Mouse (Mus musculus) layer of hippocampus, postnatal 14 days (tissue): ENCODE measurements at regions not wholly inside any gene's neighbourhood (a gene's known extent, or its start where the extent isn't known, plus 50 kb on each side); places are given as distances from the start of the nearest gene placed in this dataset.
A peak's percentile ranks its signal among the peaks of the same experiment; 100 is the strongest.

ENCODE experiments used
- DNase-seq, 2 experiments: peaks; one replicate each; pipeline ENCODE4 v3.0.0; 2021 to 2022; ENCODE audit warnings: low spot score in 2 of 2, mixed read lengths in 1 of 2

DNA sequence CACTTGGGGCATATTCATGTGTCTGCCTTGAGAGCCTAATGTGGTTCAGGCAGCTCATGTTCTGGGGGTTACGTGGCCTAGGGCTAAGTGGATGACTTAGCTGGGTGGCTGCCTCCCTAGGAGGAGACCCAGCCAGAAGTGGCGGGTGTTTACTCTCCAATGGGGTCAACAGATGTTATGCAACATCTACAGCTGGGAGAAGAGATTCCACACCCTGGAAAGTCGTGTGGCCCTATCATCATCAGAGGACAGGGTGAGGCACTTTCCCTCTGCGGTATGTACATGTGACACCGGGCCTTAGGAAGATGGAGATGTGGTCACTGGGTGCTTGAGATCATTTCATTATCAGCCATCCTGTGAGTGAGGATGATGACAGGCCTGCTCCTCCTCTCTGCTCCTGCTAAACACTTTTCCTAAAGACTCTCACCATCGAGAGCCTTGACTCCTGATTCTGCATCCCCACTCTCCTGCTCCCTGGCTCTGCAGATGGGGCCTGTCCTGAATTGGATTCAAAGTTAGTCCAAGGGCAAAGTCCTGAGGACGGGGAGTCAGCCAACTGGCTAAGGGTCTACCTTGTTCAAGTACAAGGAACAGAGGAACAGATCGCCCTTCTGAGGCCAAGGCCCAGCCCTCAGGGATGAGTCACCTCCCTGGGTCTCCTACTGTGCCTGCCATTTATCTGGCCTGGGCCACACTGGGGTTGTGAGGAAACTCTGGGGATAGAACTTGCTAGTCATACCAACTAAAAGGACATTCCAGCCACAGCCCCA is 99.8 kb upstream of the Cops8 start:
- DNase-seq = no peak

DNA sequence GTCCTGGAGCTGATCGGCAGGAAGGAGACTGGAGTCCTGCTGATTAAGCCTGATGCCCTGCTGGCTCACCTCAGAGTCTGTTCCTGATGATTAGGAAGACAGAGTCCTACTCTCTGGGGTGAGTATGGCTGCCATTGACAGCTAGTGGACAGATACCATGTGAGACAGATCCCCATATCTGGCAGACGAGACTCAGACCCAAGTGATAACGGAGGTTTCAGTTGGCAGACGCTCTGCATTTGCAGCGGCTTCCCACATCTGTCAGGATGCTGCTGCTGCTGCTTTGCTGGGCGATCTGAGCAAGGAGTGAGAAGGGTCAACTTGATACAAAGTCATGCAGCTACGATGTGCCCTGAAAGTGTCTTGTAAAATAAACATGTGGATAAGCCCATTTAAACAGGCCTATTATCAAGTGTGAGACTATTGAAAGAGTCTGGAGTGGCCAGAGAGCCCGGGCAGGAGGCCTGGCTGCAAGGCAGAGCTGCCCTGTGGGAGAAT is 98.1 kb upstream of the Cops8 start:
- DNase-seq = no peak

DNA sequence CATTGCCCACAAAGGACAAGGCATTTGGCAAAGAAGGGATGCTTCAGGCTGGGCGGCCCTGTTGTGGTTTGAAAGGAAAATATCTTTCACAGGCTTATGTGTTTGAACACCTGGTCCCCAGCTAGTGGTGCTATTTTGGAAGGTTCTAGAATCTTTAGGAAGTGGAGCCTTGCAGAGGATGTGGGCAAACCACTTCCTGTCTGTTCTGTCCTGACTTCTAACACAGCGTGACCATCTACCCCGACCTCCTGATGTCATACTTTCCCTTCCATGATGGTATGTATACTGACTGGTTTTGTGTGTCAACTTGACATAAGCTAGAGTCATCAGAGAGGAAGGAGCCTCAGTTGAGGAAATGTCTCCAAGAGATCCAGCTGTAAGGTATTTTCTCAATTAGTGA is 97.2 kb upstream of the Cops8 start:
- DNase-seq = no peak

DNA sequence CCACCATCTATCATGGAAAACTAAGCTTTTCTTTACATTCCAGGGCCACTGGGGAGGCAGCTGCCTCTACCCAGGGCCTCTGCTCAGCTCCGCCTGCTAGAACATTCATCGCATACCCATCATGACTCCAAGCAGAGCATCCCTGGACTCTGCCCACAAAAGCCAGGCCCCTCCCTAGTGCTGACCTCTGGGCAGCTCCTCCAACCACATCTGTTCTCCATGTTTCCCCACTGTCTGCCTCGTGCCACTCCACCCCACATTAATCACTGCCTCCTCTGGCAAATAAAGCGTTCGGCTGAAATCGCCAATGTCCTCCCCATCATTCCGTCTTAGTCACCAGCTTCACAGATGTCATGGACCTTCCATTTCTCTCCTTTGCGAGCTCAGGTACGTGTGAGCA is 96.2 kb upstream of the Cops8 start:
- no peak for DNase-seq

GRCm38 (mm10) chr1:90509371-90509770 is 93.4 kb upstream of the Cops8 start:
- peak; percentile 21 to 31 for DNase-seq

- DNase-seq = no peak
These were observed 89.2 kb upstream of the Cops8 start for GRCm38 (mm10) chr1:90513442-90514070.

GRCm38 (mm10) chr1:90514176-90514575 is 88.6 kb upstream of the Cops8 start:
- no peak for DNase-seq

DNA sequence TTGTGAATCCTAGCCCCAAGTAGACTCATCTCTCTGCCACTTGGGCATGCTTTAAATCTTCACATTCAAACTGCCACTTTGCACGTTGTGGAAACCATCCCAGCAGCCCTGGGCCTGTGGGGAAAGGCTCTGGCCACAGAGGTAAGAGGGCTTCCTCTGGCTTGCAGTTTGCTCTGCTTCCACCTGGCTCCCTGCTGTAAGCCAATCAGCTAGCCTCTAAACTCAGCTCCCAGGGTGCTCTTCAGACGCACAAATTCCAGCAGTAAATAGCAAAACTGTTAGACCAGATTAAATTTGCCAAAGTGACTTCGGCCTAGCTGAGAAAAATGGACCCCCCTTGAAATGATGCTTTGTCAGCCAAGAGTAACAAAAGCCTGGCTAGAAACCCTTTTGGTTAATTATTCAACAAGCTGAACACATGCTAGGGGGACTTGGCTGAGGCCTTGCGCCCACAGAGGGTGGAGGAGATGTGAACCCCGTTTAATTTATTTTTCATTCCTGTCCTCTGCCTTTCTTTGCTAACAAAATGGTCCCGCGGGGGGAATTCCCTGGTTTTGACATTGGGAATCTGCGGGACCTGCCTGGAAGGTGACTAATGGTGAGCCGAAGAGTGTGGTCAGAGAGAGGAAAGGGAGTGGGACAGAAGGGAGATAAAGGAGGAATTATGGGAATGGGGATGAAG is 84.1 kb upstream of the Cops8 start:
- no peak for DNase-seq

DNA sequence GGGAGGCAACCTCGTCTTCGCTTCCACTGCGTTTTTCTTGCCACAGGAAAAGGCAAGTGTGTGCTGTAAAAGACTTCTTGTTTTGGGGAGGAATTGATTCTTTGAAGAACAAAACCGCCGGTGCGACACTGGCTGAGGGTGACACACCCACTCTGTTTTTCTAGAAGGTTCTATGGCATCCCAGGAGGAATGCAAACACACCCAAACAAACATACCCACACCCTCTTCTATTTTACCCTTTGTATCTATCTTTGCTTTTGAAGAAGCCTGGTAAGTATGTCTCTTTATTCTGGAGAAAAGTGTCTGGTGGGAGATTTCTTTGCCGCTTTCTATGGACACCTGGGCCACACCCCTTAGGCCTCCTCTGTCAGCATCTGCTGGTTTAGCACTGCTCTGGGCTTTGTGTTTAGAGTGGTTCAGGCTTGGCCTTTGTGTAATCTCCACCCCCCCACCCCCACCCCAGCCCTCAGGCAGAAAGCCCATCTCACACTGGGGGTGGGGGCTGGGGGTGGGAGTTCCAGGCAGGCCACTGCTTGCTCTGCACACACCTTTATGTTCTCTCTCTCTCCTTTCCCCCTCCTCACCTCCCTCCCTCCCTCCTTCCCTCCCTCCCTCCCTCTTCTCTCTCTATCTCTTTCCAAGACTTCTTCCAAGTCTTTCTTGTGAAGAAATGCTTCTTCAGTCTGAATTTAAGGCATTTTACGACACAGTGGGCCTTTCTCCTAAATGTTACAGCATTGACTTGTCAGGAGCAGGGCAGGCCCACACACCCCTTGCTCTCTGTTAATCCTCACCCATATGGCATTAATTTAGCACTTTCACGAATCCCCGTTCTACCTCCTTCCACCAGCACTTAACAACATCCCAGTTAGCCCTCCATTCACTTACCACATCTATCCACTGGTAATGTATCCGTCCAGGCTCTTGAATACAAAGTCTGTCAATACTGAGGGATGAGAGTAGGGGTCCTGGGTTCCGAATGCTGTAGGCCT is 83.2 kb upstream of the Cops8 start:
- DNase-seq = no peak

DNA sequence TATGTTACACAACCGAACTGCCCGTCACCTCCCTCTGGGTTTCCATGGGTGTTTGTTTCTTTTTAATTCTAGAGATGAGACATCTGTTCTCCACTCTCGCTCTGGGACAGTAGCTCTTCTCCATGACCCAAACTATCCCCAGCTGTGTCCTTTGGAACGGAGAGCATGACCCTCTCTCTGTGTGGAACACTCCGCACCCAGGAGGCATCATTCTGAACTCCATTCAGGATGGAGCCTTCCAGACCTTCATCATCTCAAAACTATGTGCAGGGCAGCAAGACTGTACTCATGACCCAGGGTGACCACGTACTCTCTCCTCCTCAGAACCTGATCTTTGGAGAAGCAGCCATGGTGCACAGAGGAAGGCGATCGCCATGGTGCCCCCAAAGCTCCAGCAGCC is 80.5 kb upstream of the Cops8 start:
- DNase-seq = no peak

DNA sequence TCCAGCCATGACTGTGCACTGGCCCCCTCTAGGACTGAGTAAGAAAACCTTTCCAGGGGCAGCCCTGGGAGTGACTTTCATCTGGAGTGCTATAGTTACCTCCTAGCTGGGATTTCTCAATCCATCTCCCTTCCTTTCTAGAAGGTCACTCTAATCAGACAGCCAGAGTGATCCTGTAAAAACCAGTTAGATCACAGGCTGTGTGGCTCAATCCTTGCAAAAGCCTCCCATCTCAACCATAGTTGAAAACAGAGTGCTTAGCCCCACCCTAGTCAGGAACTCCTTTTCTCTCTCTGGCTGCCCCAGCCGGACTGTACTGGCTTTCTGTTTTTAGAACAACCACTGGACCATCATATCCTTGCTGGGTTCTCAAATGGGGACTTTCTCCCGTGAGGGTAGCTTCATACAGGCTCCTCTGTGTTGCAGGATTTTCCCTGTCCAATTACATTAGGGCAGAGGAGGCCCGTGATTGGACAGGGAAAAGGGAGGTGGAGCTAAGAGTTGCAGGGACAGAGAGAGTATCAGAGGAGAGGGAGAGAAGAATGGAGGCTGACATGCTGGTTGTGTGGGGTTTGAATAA is 78.0 kb upstream of the Cops8 start:
- no peak for DNase-seq

DNA sequence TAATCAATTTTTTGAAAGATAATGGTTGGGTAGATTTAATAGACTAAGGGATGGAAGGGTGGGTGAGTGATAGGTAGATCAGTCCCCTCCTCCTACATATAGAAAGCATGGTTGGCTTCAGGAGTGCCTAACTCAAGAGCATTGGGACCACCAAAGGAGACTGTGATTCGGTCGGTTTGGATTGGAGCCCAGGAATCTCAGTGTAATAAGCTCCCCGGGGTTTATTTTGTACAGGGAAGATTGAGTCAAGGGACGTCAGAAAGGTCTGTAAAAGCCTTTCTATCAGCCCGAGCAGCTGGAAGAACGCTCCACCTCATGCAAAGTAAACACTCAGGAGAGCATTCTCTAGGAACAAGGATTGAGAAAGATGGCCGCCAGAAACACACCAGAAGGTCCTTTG is 76.5 kb upstream of the Cops8 start:
- no peak for DNase-seq

DNA sequence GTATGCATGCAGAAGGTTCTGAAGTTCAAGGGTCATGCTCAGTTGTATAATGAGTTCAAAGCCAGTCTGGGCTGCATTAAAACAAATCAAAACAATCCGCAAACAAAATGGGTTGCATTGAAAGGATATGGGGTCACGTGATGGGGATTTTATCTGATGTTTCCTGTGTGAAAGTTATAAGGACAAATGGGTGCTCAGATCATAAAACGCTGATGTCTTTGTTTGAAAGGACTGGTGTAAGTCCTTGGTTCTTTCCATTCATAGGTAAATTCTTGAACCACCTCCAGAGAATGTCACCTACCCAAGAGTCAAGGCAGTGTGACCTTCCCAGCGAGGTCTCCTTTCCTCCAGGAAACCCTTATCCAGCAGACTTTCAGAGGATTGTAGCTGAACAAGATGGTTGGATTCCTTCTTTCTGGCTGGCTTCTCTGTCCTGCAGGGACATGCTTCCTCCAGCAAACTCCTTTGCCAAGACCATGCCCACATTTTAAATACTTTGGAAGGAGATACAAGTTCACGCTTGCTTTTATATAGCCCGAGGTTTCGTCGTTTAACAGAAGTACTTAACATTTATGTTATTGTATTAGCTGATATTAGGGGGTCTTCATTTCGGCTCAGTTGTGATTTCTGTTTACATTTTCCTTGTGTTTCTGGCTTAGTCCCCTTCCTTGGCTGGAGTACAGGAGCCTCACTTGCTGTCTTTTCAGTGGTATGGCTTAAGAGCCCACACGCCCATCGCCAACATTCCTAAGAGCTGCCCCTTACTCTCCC is 74.6 kb upstream of the Cops8 start:
- DNase-seq = no peak

- DNase-seq = no peak
These were observed 69.3 kb upstream of the Cops8 start for GRCm38 (mm10) chr1:90533481-90533880.

DNA sequence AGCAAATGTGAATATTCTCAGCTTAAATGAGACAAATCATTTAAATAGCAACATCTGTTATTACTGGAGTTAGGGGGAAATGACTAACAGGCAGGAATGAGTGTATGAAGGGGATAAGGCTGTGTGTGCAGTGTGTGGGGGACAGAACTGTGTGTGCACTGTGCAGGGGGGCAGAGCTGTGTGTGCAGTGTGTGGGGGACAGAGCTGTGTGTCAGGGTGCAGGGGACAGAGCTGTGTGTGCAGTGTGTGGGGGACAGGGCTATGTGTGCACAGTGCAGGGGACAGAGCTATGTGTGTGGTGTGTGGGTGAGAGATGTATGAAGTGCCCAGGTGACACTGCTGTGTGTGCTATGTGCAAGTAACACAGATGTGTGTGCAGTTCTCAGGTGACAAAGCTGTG is 66.7 kb upstream of the Cops8 start:
- no peak for DNase-seq

- no peak for DNase-seq
These were observed 58.7 kb upstream of the Cops8 start for GRCm38 (mm10) chr1:90543801-90544795.

DNA sequence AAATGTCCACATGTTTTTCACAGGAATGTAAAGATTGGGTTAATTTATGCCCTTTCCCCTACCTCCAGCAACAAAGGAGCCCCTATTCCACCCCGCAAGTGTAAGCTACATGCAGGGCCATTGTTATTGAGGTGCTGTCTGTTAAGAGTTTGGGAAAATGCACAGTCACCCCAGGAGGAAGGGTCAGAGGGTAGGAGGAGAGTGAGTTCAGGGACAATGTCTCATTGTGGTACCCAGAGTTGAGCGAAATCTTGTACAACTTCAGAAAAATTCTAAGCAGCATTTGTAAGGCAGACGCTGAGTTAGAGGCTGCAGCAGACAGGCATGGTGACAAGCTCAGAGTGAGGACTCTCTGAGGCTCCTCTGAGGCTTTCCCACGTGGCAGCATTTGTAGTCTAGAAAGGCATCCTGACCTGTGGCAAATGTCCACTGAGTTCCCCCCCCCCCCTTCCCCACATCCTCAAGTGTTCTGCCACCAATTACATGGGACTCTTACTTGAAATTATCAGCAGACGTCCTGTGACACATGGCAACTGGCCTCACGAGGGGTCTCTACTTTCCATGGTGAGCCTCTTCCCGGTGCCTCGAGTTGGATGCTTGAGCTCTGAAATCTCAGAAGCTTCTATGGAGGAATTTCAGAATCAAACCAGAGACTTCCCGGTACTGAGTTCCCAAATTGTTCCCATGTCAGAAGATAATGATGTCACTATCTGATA is 57.8 kb upstream of the Cops8 start:
- DNase-seq = no peak

DNA sequence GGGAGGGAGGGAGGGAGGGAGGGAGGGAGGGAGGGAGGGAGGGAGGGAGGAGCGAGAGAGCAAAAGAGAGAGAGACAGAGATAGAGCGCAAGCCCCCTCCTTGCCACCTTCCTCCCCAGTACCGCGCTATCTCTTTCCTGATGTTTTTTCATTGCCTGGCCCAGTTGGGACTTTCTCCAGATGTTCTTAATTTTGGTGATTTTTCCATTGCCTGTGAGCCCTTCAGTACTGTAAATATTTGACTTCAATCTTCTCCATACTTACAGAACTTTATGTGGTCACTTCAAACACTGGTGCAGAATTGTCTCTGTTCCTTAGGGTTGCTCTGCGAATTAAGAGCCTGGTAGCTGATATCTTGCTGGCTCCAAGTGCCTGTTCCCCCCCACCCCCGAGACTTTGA is 50.1 kb upstream of the Cops8 start:
- DNase-seq = no peak
